Mouse (Mus musculus) G1E (cell line): ENCODE measurements at regions not wholly inside any gene's neighbourhood (a gene's known extent, or its start where the extent isn't known, plus 50 kb on each side); places are given as distances from the start of the nearest gene placed in this dataset.

ENCODE experiments used
- ATAC-seq: 2 replicates; pipeline ENCODE4 v1.8.0; 2016; ENCODE audit warnings: mild to moderate bottlenecking; ENCODE audit not compliant: insufficient number of reproducible peaks, poor library complexity, low FRiP score, severe bottlenecking; ENCODE audit errors: extremely low read depth
- DNase-seq: peaks from one replicate; pipeline ENCODE4 v3.0.0; 2012; ENCODE audit warnings: low spot score
- H3K27me3 ChIP-seq: 2 replicates; pipeline ENCODE4 v1.6.1; 2012; ENCODE audit warnings: mild to moderate bottlenecking, low read length, inconsistent platforms; ENCODE audit not compliant: insufficient read depth
- H3K36me3 ChIP-seq: replicated peaks from 2 replicates; pipeline ENCODE3; 2012; ENCODE audit warnings: mild to moderate bottlenecking, inconsistent platforms
- H3K4me1 ChIP-seq: 2 replicates; pipeline ENCODE4 v1.6.1; 2012; ENCODE audit warnings: low read depth, low read length, inconsistent platforms, mixed read lengths; ENCODE audit not compliant: insufficient read depth
- H3K4me3 ChIP-seq: 2 replicates; pipeline ENCODE4 v1.5.1; 2012; ENCODE audit warnings: low read depth, mild to moderate bottlenecking, inconsistent platforms, low read length, moderate library complexity, mixed read lengths
- H3K9me3 ChIP-seq: replicated peaks from 2 replicates; pipeline ENCODE4 v1.6.1; 2012; ENCODE audit warnings: inconsistent platforms
- CTCF ChIP-seq: IDR thresholded peaks from 2 replicates; pipeline ENCODE4 v1.5.1; 2012; ENCODE audit warnings: low read depth, low read length, inconsistent platforms, mixed read lengths
- GATA1 ChIP-seq: IDR thresholded peaks from 2 replicates; pipeline ENCODE4 v1.6.1; 2012; ENCODE audit warnings: borderline replicate concordance, low read length, inconsistent platforms, mixed read lengths
- GATA2 ChIP-seq: IDR thresholded peaks from 2 replicates; pipeline ENCODE4 v1.6.1; 2012; ENCODE audit warnings: low read depth, low read length, inconsistent platforms, borderline replicate concordance
- POLR2AphosphoS5 ChIP-seq: IDR thresholded peaks from 2 replicates; pipeline ENCODE4 v1.6.1; 2012; ENCODE audit warnings: low read depth, low read length, inconsistent platforms; ENCODE audit not compliant: insufficient replicate concordance
- TAL1 ChIP-seq: conservative IDR thresholded peaks from 2 replicates; pipeline ENCODE4 v1.6.1; 2012; ENCODE audit warnings: low read depth, low read length, inconsistent platforms, mixed read lengths

DNA sequence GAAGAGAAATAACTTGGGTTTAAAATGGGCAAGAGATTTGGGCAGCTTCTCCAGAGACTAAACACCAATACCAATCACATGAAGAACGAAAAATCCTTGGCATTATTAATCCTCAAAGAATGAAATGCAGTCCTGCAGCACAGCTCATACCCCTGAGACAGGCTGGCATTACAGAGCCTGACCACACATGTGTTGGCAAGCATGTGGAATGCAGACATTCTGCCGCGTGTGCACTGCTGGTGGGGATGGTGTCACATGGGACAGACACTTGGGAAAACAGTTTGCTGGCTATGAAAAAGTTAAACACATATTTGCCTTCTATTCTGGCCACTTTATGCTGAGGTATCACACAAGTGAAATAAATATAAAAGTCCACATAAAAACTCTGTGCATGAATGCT is 60.4 kb upstream of the Smad3 start:
- DNase-seq (no peak), ATAC-seq (no peak)
- peaks cover 3% of the 10 kb centered on the region; the same call in 1 of the 2 replicates for H3K9me3 ChIP-seq
- H3K27me3 ChIP-seq: peaks cover 2% of the 10 kb centered on the region; the same call in 1 of the 2 replicates
- no peaks in the 10 kb centered on the region for H3K36me3 ChIP-seq
- H3K4me3 ChIP-seq: no peak overlapping the region
- H3K4me1 ChIP-seq: no peaks in the 10 kb centered on the region
- TF ChIP-seq TAL1 (no peak), GATA1 (no peak), CTCF (no peak), GATA2 (no peak), POLR2AphosphoS5 (no peak)

DNA sequence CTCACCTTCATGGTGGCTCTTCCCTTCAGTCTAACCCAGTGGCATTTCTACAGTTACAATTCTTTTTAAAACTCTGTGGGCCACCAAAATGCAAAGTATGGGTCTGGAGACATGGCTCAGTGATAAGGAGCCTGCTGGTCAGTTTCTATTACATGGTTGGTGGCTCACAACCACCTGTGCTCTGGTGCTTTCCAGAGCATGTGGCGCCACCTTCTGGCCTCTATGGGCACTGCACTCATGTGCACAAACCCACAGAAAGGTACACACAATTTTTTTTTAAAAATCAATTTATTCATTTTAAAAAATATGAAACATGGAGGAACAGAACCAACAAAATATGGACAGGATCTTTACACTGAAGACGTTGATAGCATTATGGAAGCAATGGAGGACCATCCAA is 58.7 kb upstream of the Smad3 start:
- H3K27me3 ChIP-seq: no peaks in the 10 kb centered on the region
- TF ChIP-seq TAL1: no peak
- peak; percentile 33; the same call in 1 of the 2 replicates for TF ChIP-seq CTCF
- peaks cover 3% of the 10 kb centered on the region; the same call in 1 of the 2 replicates for H3K9me3 ChIP-seq
- ATAC-seq: no peak
- no peaks in the 10 kb centered on the region for H3K4me1 ChIP-seq
- DNase-seq: no peak
- no peak overlapping the region for H3K4me3 ChIP-seq
- H3K36me3 ChIP-seq: no peaks in the 10 kb centered on the region

DNA sequence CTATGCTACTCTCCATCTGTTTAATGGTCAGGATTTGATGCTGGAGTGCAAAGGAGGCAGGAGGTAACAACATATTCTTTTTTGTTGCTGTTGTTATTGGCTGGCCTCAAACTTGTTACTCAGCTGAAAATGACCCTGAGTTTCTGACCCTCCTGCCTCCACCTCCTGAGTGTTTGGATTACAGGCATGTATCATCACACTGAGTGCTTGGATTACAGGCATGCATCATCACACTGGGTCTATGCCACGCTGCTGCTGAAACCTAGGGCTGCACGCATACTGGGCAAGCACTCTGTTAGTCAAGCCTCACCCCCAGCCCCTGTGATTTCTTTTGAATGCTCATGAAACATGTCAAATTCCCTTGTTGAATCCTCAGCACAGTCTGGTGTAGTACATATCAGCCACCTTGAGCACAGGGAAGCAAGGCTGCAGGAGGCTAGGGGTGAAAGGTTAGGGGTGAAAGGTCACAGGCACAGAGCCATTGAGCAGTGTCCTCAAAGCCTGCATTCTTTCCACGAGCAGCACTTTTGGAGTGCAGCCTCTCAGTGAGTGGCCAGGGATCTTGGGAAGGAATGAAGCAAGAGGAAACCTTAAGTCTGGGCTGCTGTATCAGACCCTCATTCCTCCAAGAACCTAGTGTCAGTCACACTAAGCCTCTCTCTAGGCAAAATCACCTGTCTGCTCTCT is 52.2 kb upstream of the Smad3 start:
- H3K36me3 ChIP-seq: no peaks in the 10 kb centered on the region
- no peak for DNase-seq

More for the DNA sequence above, 52.2 kb upstream of the Smad3 start:
- TF ChIP-seq TAL1: no peak
- TF ChIP-seq POLR2AphosphoS5: no peak
- no peak for TF ChIP-seq CTCF
- TF ChIP-seq GATA1: no peak
- no peak for TF ChIP-seq GATA2
- Histone ChIP-seq H3K27me3 (peaks cover 10% of the 10 kb centered on the region), H3K9me3 (no peaks in the 10 kb centered on the region), H3K4me3 (no peak overlapping the region), H3K4me1 (no peaks in the 10 kb centered on the region)
- no peak for ATAC-seq
